14 mouse cellular contexts compared by ENCODE assay signal in the genomic region with DNA sequence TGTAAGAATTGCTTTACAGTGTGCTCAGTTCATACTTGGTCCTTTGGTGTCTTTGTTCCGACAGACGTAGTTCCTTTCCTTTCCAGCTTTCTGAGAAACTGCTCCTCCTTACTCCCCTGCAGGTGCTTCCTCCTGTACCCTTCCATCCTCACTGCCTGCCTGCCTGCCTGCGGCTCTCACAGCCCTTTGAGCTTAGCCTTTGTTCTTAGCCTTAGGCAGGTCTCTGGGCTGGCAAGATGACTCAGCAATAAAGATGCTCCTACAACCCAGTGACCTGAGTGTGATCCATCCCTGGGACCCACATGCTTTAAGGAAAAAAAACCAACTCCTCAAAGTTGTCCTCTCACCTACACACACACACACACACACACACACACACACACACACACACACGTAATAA. TPM values are rescaled to one million over a fixed set of nuclear protein-coding genes. Genes with fewer than 3 reads are reported as not detected.
DNase-seq lines count a peak whose midpoint lies in the region.
"Had no signal": no experiment of that assay in that cellular context is flagged by ENCODE, and none has a peak within 500 bp of the region (broad histone marks: within the 10 kb centered on the region; RNA-seq: fewer than 3 reads in every experiment).

No protein-coding gene starts in this region.

- H3K36me3 ChIP-seq in macrophage (ENCODE audit: inconsistent target) = peaks cover 77% of the 10 kb centered on the region

- DNase-seq in embryo, embryonic 10 days (ENCODE audit: low spot score) = peak; percentile 28
- DNase-seq in embryo, embryonic 11 days = no peak
- DNase-seq in R1 (ENCODE audit: low read depth, low spot score) = peak; percentile 75
- DNase-seq in thymus, postnatal 10 days (ENCODE audit: low spot score in 2 of 2) = peak; percentile 28 to 36
- no peak for DNase-seq in retina, postnatal 1 day
- DNase-seq in urinary bladder, postnatal 25 days (ENCODE audit: low spot score) = no peak
- DNase-seq in lung, postnatal 10 days = no peak
- DNase-seq: cerebellum, adult 2 months; heart, postnatal 10 days; kidney, adult 9 months had no signal

- WGBS in macrophage (ENCODE audit: missing documents) = 30% methylated on average over 4 of the region's 4 CpGs

- peak overlapping the region; percentile 48 for H3K27ac ChIP-seq in macrophage
- H3K27ac ChIP-seq: hindbrain, postnatal 0 days; liver, embryonic 12.5 days; stomach, embryonic 15.5 days had no signal

- H3K79me2 ChIP-seq in macrophage (ENCODE audit: inconsistent target) = no peaks in the 10 kb centered on the region

- H3K4me3 ChIP-seq in macrophage (ENCODE audit: inconsistent target) = no peak overlapping the region
- H3K4me3 ChIP-seq: liver, embryonic 12.5 days; stomach, embryonic 15.5 days had no signal

RNA-seq across cellular contexts. Expression of a gene that starts 42.0 kb away (rescaled TPM):
- 100 to 1,000 TPM in 25 of 26 experiments, 10 to 100 TPM in 1; 83.2 to 456 (median 269) TPM for total RNA-seq in macrophage (2018; cell fraction: chromatin; rRNA removed)
- total RNA-seq in macrophage (2018; cell fraction: cytosol; rRNA removed) = 100 to 1,000 TPM; 163 to 916 (median 449) TPM
- 100 to 1,000 TPM; 117 to 702 (median 548) TPM for total RNA-seq in macrophage (2018; cell fraction: nucleus; rRNA removed)
- polyA plus RNA-seq in macrophage (2018) = 163 to 453 TPM (median 232 TPM) in 3 replicates

Comparison
In these comparisons a context has a peak if more than half of its experiments do, and no peak if none do; other contexts are left out.
1. DNase-seq: peak in embryo, embryonic 10 days (single experiment), R1 (single experiment) and thymus, postnatal 10 days (2 of 2); none in embryo, embryonic 11 days (single experiment), retina, postnatal 1 day (single experiment), urinary bladder, postnatal 25 days (single experiment) and lung, postnatal 10 days (single experiment).